Mouse (Mus musculus) layer of hippocampus, postnatal 10 days (tissue): ENCODE measurements around the gene Strbp. TPM values are rescaled to one million over a fixed set of nuclear protein-coding genes. Genes with fewer than 3 reads are reported as not detected.
"Not testable (repeated sequence)": the region's sequence is repeated elsewhere in the genome, so short reads cannot be mapped to it uniquely, and the experiment has no call there.

ENCODE experiments used
- DNase-seq, 2 experiments: peaks; one replicate each; pipeline ENCODE4 v3.0.0; 2021; ENCODE audit warnings: low spot score in 2 of 2
- total RNA-seq, 2 experiments: library from RNA; stranded (reverse); gene quantifications; 2 replicates each; pipeline ENCODE4 v1.2.3; 2021

The Strbp gene
- total RNA-seq, 2 experiments from 2014 or later = 177 to 197 TPM

DNA sequence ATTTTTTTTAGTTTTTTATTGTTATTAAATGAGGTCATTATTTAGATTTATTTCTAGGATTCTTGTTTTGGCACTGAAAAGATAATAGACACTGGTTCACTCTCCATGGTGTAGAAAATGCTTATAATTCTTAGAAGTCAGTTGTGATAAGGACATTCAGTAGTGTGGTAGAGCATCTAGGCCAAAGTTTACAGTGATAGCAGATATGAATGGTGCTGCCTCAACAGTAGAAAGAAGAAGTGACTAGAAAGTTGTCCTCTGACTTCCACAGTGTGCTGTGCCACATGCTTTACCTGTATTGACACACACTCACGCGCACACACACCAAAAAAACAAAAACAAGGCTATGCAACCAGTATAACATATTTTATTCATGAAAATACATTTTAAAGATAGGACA, 174.3 kb downstream of the Strbp start:
- DNase-seq = no peak

DNA sequence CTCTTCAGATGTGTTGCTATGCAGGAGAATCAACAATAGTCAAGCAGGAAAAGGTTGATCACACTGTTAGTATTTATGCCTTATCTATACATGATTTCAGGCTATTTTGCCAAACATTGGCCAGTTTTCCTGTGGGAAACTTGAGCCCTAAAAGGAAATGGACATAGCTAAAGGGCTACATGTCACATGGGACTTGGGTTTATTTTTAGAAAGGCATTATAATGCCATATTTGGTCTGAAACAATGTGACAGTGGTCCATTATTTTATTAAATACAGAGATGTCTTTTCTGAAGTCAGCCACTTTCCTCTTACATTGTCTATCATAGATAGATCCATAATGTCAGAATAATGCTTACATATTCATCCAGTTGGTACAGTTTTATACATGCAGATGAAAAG, 176.1 kb downstream of the Strbp start:
- no peak for DNase-seq

DNA sequence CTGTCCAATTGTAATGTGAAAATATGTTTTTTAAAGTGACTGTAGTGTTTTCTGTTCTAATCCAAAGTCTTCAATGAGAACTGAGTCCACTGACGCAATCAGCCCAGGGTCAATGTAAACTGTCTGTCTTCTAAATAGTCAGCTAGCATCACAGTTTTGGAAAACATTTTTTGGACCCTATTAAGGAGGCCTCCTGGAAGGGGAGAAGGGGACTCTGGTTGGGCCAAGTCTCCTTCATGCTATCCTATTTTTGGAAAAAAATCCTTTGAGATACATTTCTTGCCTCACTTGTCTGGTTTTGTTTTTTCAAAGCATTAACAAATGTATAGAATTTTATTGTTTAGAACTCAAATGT, 184.4 kb downstream of the Strbp start:
- no peak for DNase-seq

DNA sequence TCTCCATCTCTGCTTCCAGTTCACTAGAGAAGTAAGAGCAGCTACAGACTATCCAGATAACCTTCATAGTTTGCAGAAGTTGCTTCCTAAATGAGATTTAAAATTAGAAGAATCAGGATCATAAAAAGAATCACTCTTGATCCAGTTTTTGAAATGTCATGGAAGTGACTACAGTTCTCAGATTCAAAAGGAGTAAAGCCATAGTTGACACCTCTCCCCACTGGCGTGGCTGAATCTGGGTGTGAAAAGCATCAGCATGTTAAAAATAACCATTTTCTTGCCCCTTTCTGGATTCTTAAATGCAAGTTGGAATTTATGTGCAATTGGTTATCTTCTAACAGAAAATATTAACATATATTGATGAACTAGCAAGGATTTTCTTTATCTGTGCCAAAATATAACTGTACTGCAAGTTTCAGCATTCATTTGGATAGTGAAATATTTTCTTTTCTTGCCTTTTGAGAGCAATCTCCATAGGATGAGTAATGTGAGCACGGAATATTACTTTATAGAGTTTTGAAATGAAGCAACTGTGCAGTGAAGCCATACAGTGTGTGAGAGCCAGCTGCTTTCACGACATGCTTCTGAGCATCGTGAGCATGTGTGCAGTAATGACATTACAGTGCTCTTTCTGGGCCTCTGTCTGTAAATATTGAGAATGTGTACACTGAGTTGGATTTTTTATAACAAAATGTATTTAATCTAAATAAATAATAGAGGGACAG, 184.9 kb downstream of the Strbp start:
- no peak for DNase-seq

GRCm38 (mm10) chr2:37516922-37517462, 186.7 kb downstream of the Strbp start:
- peak in 1 of 2 experiments; percentile 31 for DNase-seq

DNA sequence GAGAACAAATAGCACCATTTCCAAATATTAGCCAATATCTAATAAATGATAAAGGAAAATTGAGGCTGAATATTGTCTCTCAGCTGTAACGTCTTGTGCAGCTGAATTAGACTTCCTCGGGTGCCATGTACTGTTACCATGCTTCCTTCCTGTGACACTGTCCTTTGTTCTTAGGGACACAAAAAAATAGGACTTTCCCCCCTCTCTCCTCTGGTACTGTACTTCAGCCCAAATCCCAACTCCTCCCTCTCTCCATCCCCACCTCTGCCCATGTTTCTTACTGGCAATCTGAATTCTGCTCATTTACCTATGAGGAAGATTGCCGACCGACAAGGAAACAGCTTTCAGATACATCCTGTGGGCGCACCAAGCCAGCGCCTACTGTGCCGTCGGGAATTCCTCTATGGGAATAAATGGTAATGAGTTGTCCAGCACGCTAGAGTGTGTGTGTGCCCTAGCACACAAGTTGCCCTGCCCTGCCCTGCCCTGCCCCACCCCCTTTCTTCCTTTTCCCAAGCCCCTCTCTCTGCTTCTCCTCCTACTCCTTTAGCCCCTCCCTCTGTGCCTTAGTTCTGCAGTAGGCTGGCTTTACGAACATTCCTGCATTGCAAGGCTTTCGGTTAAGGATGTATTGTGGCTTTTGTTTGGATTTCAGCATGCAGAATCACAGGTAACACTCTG, 187.5 kb downstream of the Strbp start, which contains the start of gene Gpr21:
Gpr21 (plus strand) TSS at position 303 of the 681 bp plus-strand sequence.
- no peak for DNase-seq

GRCm38 (mm10) chr2:37511134-37511901, 192.3 kb downstream of the Strbp start:
- DNase-seq = no peak

GRCm38 (mm10) chr2:37505856-37506255, 197.8 kb downstream of the Strbp start:
- not testable (repeated sequence) for DNase-seq

DNA sequence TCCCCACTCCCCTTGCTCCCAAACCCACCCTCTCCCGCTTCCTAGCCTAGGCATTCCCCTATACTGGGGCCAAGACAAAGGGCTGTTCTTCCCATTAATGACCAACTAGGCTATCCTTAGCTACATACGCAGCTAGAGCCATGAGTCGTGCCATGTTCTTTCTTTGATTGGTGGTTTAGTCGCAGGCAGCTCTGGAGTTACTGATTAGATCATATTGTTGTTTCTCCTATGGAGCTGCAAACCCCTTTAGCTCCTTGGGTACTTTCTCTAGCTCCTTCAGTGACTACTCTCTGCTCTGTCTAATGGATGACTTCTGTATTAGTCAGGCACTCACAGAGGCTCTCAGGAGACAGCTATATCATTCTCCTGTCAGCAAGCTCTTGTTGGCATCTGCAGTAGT, 206.3 kb downstream of the Strbp start:
- DNase-seq = no peak

- no peak for DNase-seq
Measured at GRCm38 (mm10) chr2:37488956-37489355, 214.7 kb downstream of the Strbp start.

DNA sequence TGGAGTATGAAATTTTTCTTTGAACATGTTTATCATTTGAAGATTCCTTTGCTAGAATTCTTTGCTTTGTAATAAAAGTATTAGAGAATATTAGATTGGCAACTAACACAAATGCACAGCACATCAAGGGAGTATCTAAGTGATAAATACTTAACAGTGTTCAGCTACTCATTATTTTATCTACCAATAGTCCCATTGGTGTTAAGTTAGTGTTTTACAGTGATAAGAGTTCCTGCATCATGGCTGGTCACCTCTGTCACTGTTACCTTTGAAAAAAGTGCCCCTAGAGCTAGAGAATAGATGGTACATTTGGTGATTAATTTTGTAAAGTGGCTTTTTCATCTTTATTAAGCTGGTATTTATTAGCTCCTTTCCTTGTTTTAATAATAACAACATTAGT, 217.3 kb downstream of the Strbp start:
- DNase-seq = no peak

GRCm38 (mm10) chr2:37485370-37485769, 218.3 kb downstream of the Strbp start:
- DNase-seq = peak in 1 of 2 experiments; percentile 28

- no peak for DNase-seq
Measured at GRCm38 (mm10) chr2:37484165-37484564, 219.5 kb downstream of the Strbp start.

- no peak for DNase-seq
Measured at GRCm38 (mm10) chr2:37480039-37480438, 223.6 kb downstream of the Strbp start.

DNA sequence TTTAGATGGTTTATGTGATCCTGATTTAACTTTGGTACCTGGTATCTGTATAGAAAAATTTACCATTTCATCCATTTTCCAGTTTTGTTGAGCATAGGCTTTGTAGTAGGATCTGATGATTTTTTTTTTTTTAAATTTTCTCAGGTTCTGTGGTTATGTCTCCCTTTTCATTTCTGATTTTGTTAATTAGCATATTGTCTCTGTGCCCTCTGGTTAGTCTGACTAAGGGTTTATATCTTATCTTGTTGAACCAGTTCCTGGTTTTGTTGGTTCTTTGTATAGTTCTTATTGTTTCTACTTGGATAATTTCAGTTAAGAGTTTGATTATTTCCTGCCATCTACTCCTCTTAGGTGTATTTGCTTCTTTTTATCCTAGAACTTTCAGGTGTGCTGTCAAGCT, 224.1 kb downstream of the Strbp start:
- no peak for DNase-seq

DNA sequence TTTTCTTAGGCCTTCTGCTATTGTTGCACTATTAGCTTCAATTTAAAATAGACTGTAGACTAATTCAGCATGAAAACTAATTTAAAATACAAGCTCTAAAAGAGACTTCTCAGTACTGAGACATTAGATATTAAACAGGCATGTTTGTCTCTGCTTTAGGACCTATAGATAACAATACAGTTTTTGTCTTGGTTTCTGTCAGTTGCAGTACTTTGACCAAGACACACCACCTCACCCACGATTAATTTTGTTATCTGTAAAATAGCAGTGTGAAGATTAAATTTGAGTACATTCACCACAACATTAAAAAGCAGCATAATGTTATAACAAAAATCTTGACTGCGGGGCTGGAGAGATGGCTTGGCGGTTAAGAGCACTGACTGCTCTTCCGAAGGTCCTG, 237.4 kb downstream of the Strbp start:
- DNase-seq = no peak

GRCm38 (mm10) chr2:37460707-37461106, 243.0 kb downstream of the Strbp start:
- no peak for DNase-seq

GRCm38 (mm10) chr2:37452376-37452760, 251.3 kb downstream of the Strbp start:
- DNase-seq = no peak

DNA sequence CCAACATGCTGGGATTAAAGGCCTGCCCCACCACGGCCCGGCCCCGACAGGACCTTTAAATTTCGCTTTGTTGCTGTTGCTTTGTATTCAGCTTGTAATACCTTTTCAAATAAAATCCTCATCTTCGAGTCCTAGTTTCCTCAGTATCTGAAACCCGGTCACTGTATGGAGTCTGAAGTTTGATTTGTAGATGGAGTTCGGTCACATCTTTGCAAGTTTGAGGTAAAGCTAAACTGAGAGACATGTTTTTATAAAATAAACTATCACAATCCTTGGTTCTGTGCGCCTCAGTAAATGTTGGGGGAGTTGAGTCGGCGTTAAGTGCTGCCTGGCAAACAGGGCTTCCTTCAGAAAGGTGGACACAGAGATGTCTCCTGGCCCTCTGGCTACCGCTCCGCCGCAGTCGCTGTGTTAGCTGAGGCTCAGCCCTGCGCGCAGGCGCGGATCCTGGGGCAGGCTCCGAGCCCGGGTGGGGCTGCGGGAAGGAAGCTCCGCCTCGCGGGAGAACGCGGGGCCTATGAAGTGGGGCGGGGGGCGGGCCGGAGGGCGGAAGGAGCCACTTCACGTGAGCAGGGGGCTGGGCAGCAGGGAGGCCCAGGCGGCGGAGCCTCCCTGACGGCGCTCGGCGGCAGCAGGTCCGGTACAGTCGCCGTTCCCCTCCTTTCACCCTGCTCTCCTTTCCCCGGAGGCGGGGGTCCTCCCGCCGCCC, 251.8 kb downstream of the Strbp start:
- DNase-seq = peak; percentile 91 to 94

DNA sequence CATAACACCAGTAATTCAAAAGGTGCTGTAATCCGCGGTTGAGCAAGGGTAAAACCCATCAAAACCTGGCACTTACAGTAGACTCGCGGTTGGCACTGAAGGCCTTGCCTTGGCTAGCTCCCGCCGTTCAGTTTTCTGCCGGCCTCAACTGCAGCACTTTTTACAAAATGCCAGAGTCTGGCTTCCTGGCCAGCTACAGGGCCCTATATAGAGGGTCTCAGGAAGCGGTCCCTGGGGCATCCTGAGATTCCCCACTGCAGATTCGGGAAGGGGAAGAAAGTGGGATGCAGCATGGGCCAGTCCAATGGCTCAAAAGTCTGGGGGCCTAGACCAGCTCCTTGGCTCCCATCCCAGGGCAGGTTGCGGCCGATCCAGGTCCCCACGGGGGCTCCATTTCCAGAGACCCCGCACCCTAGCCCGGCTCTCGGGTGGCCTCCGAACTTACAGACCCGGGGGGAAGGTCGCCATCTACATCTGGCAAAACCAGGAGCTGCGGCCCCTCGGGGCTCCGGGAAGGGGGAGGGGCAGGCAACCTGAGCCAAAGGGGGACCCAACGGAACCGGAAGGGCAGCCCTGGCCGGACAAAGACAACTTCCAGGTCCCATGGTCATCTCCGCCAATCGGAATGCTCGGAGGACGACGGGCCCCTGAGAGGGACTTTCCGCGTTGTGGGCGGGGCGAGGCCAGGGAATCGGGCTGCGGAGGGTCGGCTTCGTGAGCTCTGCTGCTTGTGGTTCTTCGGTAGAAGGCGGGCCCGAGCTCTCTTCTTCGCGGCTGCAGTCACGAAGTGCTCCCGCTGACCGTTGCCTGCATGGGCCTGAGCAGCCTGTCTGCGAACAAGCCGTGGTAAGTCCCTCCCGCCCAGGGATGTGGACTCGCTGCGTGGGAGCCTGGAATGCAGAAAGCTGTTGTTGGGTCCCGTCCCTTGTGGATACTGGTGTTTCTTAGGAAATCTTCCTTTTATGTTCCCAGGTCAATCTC, 260.8 kb downstream of the Strbp start, which contains the start of the genes Zbtb26, Zbtb6 and Rabgap1:
Zbtb26 (minus strand) TSS at position 525 of the 981 bp plus-strand sequence.
Zbtb6 (minus strand) TSS at position 561 of the 981 bp plus-strand sequence.
Rabgap1 (plus strand) TSS at position 669 of the 981 bp plus-strand sequence.
- peak; percentile 93 to 96 for DNase-seq
